Mouse (Mus musculus): ENCODE data around the gene Foxk2.

GRCm38 (mm10) chr11:121278011-121278410 lies 18.2 kb downstream of the Foxk2 start:
- TF ChIP-seq CTCF (IDR thresholded peaks at IDR 0.05; ENCODE audit: control insufficient read depth, insufficient read depth, insufficient replicate concordance, low read depth, low read length), result no peak
- no peak for TF ChIP-seq POLR2A (IDR thresholded peaks at IDR 0.05; ENCODE audit: control insufficient read depth, low read depth, low read length)

All from testis, adult 2 months (tissue).